Mouse (Mus musculus) CH12.LX (cell line): ENCODE measurements at regions not wholly inside any gene's neighbourhood (a gene's known extent, or its start where the extent isn't known, plus 50 kb on each side); places are given as distances from the start of the nearest gene placed in this dataset.

Experiments
- DNase-seq: peaks from one replicate; pipeline ENCODE4 v3.0.0-alpha.2; 2013; ENCODE audit errors: extremely low read depth
- H3K27ac ChIP-seq: 2 replicates; pipeline ENCODE4 v1.5.1; 2012; ENCODE audit warnings: low read depth, mild to moderate bottlenecking, control low read depth, moderate library complexity; ENCODE audit not compliant: insufficient read depth
- H3K27me3 ChIP-seq: replicated peaks from 2 replicates; pipeline ENCODE3; 2012; ENCODE audit warnings: inconsistent platforms
- H3K36me3 ChIP-seq, 2 experiments: replicated peaks in 1 of 2; 2 replicates each; pipeline versions ENCODE3 to v1.6.1; 2012; ENCODE audit warnings: inconsistent platforms in 1 of 2, low read length in 1 of 2, mild to moderate bottlenecking in 1 of 2, mixed read lengths in 1 of 2, moderate library complexity in 1 of 2; ENCODE audit not compliant: control insufficient read depth in 1 of 2, insufficient read depth in 1 of 2
- H3K4me1 ChIP-seq, 2 experiments: 2 replicates each; pipeline ENCODE4 v1.6.1; 2012; ENCODE audit warnings: inconsistent platforms in 1 of 2, moderate library complexity in 1 of 2; ENCODE audit not compliant: insufficient read depth in 2 of 2, control insufficient read depth in 1 of 2
- H3K4me2 ChIP-seq: 2 replicates; pipeline ENCODE4 v1.6.1; 2012; ENCODE audit warnings: low read depth, mild to moderate bottlenecking, control low read depth; ENCODE audit not compliant: poor library complexity, insufficient read depth, severe bottlenecking
- H3K4me3 ChIP-seq, 3 experiments: fragments of 150-350 bp in 1 of 3; sonication (generic) in 1 of 3; replicated peaks in 1 of 3; 2 replicates each; pipeline versions ENCODE3 to v1.5.1; 2011 to 2012; ENCODE audit warnings: low read depth in 2 of 3, low read length in 2 of 3, mild to moderate bottlenecking in 2 of 3, moderate library complexity in 2 of 3, control low read depth in 1 of 3, improper control_type of control experiment in 1 of 3, inconsistent platforms in 1 of 3, mixed read lengths in 1 of 3; ENCODE audit not compliant: poor library complexity in 1 of 3
- H3K79me2 ChIP-seq: replicated peaks from 2 replicates; pipeline ENCODE4 v1.6.1; 2012; ENCODE audit warnings: mild to moderate bottlenecking, moderate library complexity; ENCODE audit not compliant: control insufficient read depth, poor library complexity, insufficient read depth, severe bottlenecking; ENCODE audit errors: extremely low read depth
- H3K9ac ChIP-seq: 2 replicates; pipeline ENCODE4 v1.6.1; 2012; ENCODE audit warnings: low read depth, mild to moderate bottlenecking, control low read depth, moderate library complexity; ENCODE audit not compliant: insufficient read depth
- H3K9me3 ChIP-seq: replicated peaks from 2 replicates; pipeline ENCODE3; 2012; ENCODE audit warnings: low read length, inconsistent platforms, mixed read lengths
- CHD2 ChIP-seq: IDR thresholded peaks from 2 replicates; pipeline ENCODE4 v1.6.1; 2011; ENCODE audit warnings: low read length, improper control_type of control experiment
- CTCF ChIP-seq, 2 experiments: IDR thresholded peaks in 1 of 2; conservative IDR thresholded peaks in 1 of 2; 2 replicates each; pipeline ENCODE4 v1.5.1; 2011 to 2012; ENCODE audit warnings: low read depth in 2 of 2, low read length in 2 of 2, improper control_type of control experiment in 1 of 2, inconsistent platforms in 1 of 2, mild to moderate bottlenecking in 1 of 2, moderate library complexity in 1 of 2
- EP300 ChIP-seq: IDR thresholded peaks from 2 replicates; pipeline ENCODE4 v1.6.1; 2011; ENCODE audit warnings: low read length, improper control_type of control experiment
- ETS1 ChIP-seq: conservative IDR thresholded peaks from 2 replicates; pipeline ENCODE4 v1.6.1; 2012; ENCODE audit warnings: low read depth, mild to moderate bottlenecking, inconsistent platforms, low read length, improper control_type of control experiment, moderate library complexity
- GABPA ChIP-seq: IDR thresholded peaks from 2 replicates; pipeline ENCODE4 v1.6.1; 2012; ENCODE audit warnings: low read depth, low read length, improper control_type of control experiment, inconsistent platforms; ENCODE audit not compliant: insufficient replicate concordance
- HCFC1 ChIP-seq: IDR thresholded peaks from 2 replicates; pipeline ENCODE4 v1.6.1; 2012; ENCODE audit warnings: low read depth, mild to moderate bottlenecking, inconsistent platforms, low read length, improper control_type of control experiment
- IRF4 ChIP-seq: IDR thresholded peaks from 2 replicates; pipeline ENCODE4 v1.6.1; 2014; ENCODE audit warnings: low read depth, mild to moderate bottlenecking, inconsistent platforms, low read length, improper control_type of control experiment
- KAT2A ChIP-seq: IDR thresholded peaks from 2 replicates; pipeline ENCODE4 v1.6.1; 2012; ENCODE audit warnings: low read length, improper control_type of control experiment, inconsistent platforms; ENCODE audit not compliant: insufficient replicate concordance
- MXI1 ChIP-seq: IDR thresholded peaks from 2 replicates; pipeline ENCODE4 v1.6.1; 2011; ENCODE audit warnings: mild to moderate bottlenecking, low read depth, low read length, improper control_type of control experiment
- MYC ChIP-seq: IDR thresholded peaks from 2 replicates; pipeline ENCODE4 v1.6.1; 2011; ENCODE audit warnings: low read depth, mild to moderate bottlenecking, improper control_type of control experiment, low read length
- POLR2AphosphoS2 ChIP-seq: IDR thresholded peaks from 2 replicates; pipeline ENCODE4 v1.6.1; 2011; ENCODE audit warnings: low read depth, low read length, improper control_type of control experiment
- RAD21 ChIP-seq: IDR thresholded peaks from 2 replicates; pipeline ENCODE4 v1.6.1; 2011; ENCODE audit warnings: low read depth, mild to moderate bottlenecking, low read length, improper control_type of control experiment, moderate library complexity
- RCOR1 ChIP-seq: conservative IDR thresholded peaks from 2 replicates; pipeline ENCODE4 v1.6.1; 2012; ENCODE audit warnings: low read depth, mild to moderate bottlenecking, inconsistent platforms, low read length, improper control_type of control experiment
- SIN3A ChIP-seq: IDR thresholded peaks from 2 replicates; pipeline ENCODE4 v1.6.1; 2012; ENCODE audit warnings: low read length, improper control_type of control experiment, inconsistent platforms
- SMC3 ChIP-seq: IDR thresholded peaks from 2 replicates; pipeline ENCODE4 v1.6.1; 2011; ENCODE audit warnings: low read depth, low read length, improper control_type of control experiment
- TBP ChIP-seq: conservative IDR thresholded peaks from 2 replicates; pipeline ENCODE4 v1.6.1; 2011; ENCODE audit warnings: low read depth, low read length, improper control_type of control experiment
- UBTF ChIP-seq: IDR thresholded peaks from 2 replicates; pipeline ENCODE4 v1.6.1; 2012; ENCODE audit warnings: low read depth, mild to moderate bottlenecking, inconsistent platforms, low read length, improper control_type of control experiment, moderate library complexity
- USF2 ChIP-seq: conservative IDR thresholded peaks from 2 replicates; pipeline ENCODE4 v1.6.1; 2011; ENCODE audit warnings: low read depth, low read length, improper control_type of control experiment
- dilution Hi-C: fragments of 300-500 bp; cut with MboI; formaldehyde crosslinking; loops from 2 replicates; pipeline ENCODE4 v1.14.3; 2020; ENCODE audit warnings: low sequenced_read_pairs; ENCODE audit not compliant: extremely low pct_unique_long_range_greater_than_20kb, extremely low pct_ligation_motif_present
- in situ Hi-C: fragments of 300-500 bp; cut with MboI; formaldehyde crosslinking; loops from 3 replicates; pipeline ENCODE4 v1.14.3; 2019; ENCODE audit warnings: low sequenced_read_pairs, low pct_ligation_motif_present, low pct_unique_long_range_greater_than_20kb, mixed read lengths

DNA sequence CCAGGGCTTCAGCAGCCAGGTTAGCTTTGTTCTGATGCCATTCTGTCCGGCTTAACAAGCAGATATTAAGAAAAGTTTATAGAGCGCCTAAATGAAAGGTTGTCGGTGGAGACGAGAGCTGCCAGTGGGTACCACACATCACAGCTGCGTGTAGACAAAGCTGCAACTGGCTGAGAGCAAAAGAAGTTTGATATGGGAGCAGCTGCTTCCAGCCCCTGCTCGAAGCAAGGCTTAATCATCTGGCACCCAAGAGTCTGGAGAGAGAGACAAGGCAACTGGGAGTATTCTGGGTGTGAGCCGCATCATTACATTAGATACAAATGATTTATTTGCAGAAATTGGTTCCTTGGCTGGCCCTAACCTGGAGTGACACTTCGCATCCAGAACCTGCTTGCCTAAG is 2488.7 kb upstream of the Gm7489 start:
- in situ Hi-C loops: no loop called here
- Histone ChIP-seq H3K4me1 (no peaks in the 10 kb centered on the region), H3K27ac (no peak overlapping the region), H3K27me3 (no peaks in the 10 kb centered on the region), H3K4me3 (no peak overlapping the region), H3K9me3 (no peaks in the 10 kb centered on the region), H3K9ac (no peak overlapping the region), H3K36me3 (no peaks in the 10 kb centered on the region), H3K4me2 (no peak overlapping the region), H3K79me2 (no peaks in the 10 kb centered on the region)
- no peak for DNase-seq
- dilution Hi-C loops: no loop called here
- TF ChIP-seq RAD21: no peak
- no peak for TF ChIP-seq SIN3A
- TF ChIP-seq TBP: no peak
- TF ChIP-seq ETS1: no peak
- no peak for TF ChIP-seq CTCF (conservative IDR thresholded peaks at IDR 0.05 in 1 of 2, IDR thresholded peaks at IDR 0.05 in 1 of 2; ENCODE audit: low read depth in 2 of 2, low read length in 2 of 2)
- no peak for TF ChIP-seq IRF4
- TF ChIP-seq MXI1: no peak
- TF ChIP-seq HCFC1: no peak
- no peak for TF ChIP-seq GABPA
- TF ChIP-seq SMC3: no peak
- TF ChIP-seq CHD2: no peak
- no peak for TF ChIP-seq MYC
- TF ChIP-seq USF2: no peak
- TF ChIP-seq RCOR1: no peak

DNA sequence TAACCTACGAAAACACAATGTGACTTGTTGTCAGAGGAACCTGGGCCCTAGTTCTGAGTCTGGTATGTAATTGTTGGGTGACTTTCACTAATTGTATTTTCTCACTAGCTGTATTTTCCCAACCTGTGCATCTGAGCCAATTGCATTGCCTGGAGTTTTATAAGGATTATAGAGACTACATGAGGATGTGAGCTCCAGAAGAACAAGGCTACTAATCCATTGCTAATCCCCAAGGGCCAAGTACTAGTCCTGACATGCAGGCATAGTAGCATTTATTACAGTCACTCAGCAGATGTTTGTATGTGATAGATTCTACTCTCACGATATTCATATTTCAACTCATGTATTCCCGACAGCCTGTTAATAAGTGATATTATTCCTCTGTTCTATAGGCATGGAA is 2481.1 kb upstream of the Gm7489 start:
- Histone ChIP-seq H3K4me3 (no peak overlapping the region), H3K9ac (no peak overlapping the region), H3K4me1 (no peaks in the 10 kb centered on the region), H3K9me3 (no peaks in the 10 kb centered on the region), H3K4me2 (no peak overlapping the region), H3K27me3 (no peaks in the 10 kb centered on the region), H3K36me3 (no peaks in the 10 kb centered on the region), H3K79me2 (no peaks in the 10 kb centered on the region), H3K27ac (no peak overlapping the region)
- no peak for TF ChIP-seq KAT2A
- TF ChIP-seq EP300: no peak
- no peak for TF ChIP-seq POLR2AphosphoS2
- no peak for TF ChIP-seq UBTF
- in situ Hi-C loops (no loop called here), dilution Hi-C loops (no loop called here)
- no peak for DNase-seq
